In genomic region chr12:77674755-77675154, GRCm38 (mm10) we compare ENCODE assay signal across 8 mouse cellular contexts.
A peak's percentile ranks its signal among the peaks of the same experiment; 100 is the strongest.
DNase-seq lines count a peak whose midpoint lies in the region; TF ChIP-seq lines count a peak whose summit lies in the region.

No protein-coding gene starts in this region.

- TF ChIP-seq POLR2A in testis, adult 2 months (IDR thresholded peaks at IDR 0.05; ENCODE audit: control insufficient read depth, low read depth, low read length): no peak

- no peak overlapping the region for H3K4me3 ChIP-seq in testis, adult 2 months (ENCODE audit: control insufficient read depth, low read depth, low read length)

- H3K27ac ChIP-seq in testis, adult 2 months (ENCODE audit: control insufficient read depth, insufficient read depth, low read depth, low read length): no peak overlapping the region

- H3K27me3 ChIP-seq in testis, adult 2 months (ENCODE audit: control insufficient read depth, insufficient read depth, low read length): no peaks in the 10 kb centered on the region

- TF ChIP-seq CTCF in testis, adult 2 months (IDR thresholded peaks at IDR 0.05; ENCODE audit: control insufficient read depth, insufficient read depth, insufficient replicate concordance, low read depth, low read length): peak; percentile 66; the same call in 1 of the 2 replicates

- no peaks in the 10 kb centered on the region for H3K36me3 ChIP-seq in testis, adult 2 months (ENCODE audit: control insufficient read depth, insufficient read depth, low read length)

- peak; percentile 7 for DNase-seq in heart, adult 8-10 months (ENCODE audit: low spot score)
- no peak for DNase-seq in heart, adult 11 months
- no peak for DNase-seq in testis, postnatal 14 days (ENCODE audit: low spot score)
- peak; percentile 38 for DNase-seq in c-Kit-positive CD71-negative TER-119-negative erythroid progenitor cells, embryonic 14.5 days (ENCODE audit: low read depth)
- DNase-seq in kidney, postnatal 36 days: peak; percentile 17 to 70
- DNase-seq in skeletal muscle tissue, adult 2 months (ENCODE audit: low read depth, low spot score): peak; percentile 8
- DNase-seq in layer of hippocampus, adult 9-11 months: no peak

- no peaks in the 10 kb centered on the region for H3K4me1 ChIP-seq in testis, adult 2 months (ENCODE audit: control insufficient read depth, insufficient read depth, low read length)

Comparison
In these comparisons a context has a peak if more than half of its experiments do, and no peak if none do; other contexts are left out.
1. DNase-seq: peak in heart, adult 8-10 months (single experiment), c-Kit-positive CD71-negative TER-119-negative erythroid progenitor cells, embryonic 14.5 days (single experiment), kidney, postnatal 36 days (2 of 2) and skeletal muscle tissue, adult 2 months (single experiment); none in heart, adult 11 months (single experiment), testis, postnatal 14 days (single experiment) and layer of hippocampus, adult 9-11 months (single experiment).